Mouse (Mus musculus) liver, postnatal 0 days (tissue): ENCODE results near the gene Ppy. TPM values are rescaled to one million over a fixed set of nuclear protein-coding genes. Genes with fewer than 3 reads are reported as not detected.
A peak's percentile ranks its signal among the peaks of the same experiment; 100 is the strongest.

Experiments
- ATAC-seq: fragments of 200-750 bp; cut with Nextera tagmentation; 2 replicates; pipeline ENCODE4 v1.8.0; 2017; ENCODE audit warnings: mild to moderate bottlenecking, moderate library complexity
- DNase-seq: peaks from one replicate; pipeline ENCODE4 v3.0.0-alpha.2; 2016
- H3K27ac ChIP-seq: fragments of 300-500 bp; sonication (generic); 2 replicates; pipeline ENCODE4 v1.5.1; 2014; ENCODE audit warnings: antibody characterized with exemption, moderate library complexity, mild to moderate bottlenecking, low read depth
- H3K27me3 ChIP-seq: fragments of 300-500 bp; sonication (generic); 2 replicates; pipeline ENCODE4 v1.6.1; 2014; ENCODE audit warnings: low read length, control low read depth, mixed read lengths; ENCODE audit not compliant: insufficient read depth
- H3K36me3 ChIP-seq: fragments of 300-500 bp; sonication (generic); replicated peaks from 2 replicates; pipeline ENCODE4 v1.6.1; 2014; ENCODE audit warnings: mild to moderate bottlenecking, control low read depth, low read length, moderate library complexity, mixed read lengths; ENCODE audit not compliant: insufficient read depth
- H3K4me1 ChIP-seq: fragments of 300-500 bp; sonication (generic); 2 replicates; pipeline ENCODE4 v1.6.1; 2014; ENCODE audit warnings: antibody characterized with exemption, mild to moderate bottlenecking, control low read depth; ENCODE audit not compliant: insufficient read depth
- H3K4me2 ChIP-seq: fragments of 300-500 bp; sonication (generic); 2 replicates; pipeline ENCODE4 v1.6.1; 2014; ENCODE audit warnings: low read depth, mild to moderate bottlenecking, low read length, moderate library complexity, mixed read lengths
- H3K4me3 ChIP-seq: fragments of 300-500 bp; sonication (generic); 2 replicates; pipeline ENCODE4 v1.5.1; 2014; ENCODE audit warnings: low read depth, low read length
- H3K9ac ChIP-seq: fragments of 300-500 bp; sonication (generic); replicated peaks from 2 replicates; pipeline ENCODE4 v1.6.1; 2014; ENCODE audit warnings: mild to moderate bottlenecking, moderate library complexity
- H3K9me3 ChIP-seq: fragments of 300-500 bp; sonication (generic); 2 replicates; pipeline ENCODE4 v1.6.1; 2016; ENCODE audit warnings: mild to moderate bottlenecking, control low read depth, low read length, mixed read lengths
- CTCF ChIP-seq: sonication (generic); IDR thresholded peaks from 2 replicates; pipeline ENCODE4 v1.5.1; 2016; ENCODE audit warnings: antibody characterized with exemption, low read depth
- EP300 ChIP-seq: IDR thresholded peaks from 2 replicates; pipeline ENCODE4 v1.6.1; 2016; ENCODE audit warnings: antibody characterized with exemption, low read depth, mild to moderate bottlenecking
- WGBS: fragments of 180-500 bp; shearing (Covaris S2); extraction: QIAGEN DNeasy Blood & Tissue Kit; methylation state at CpG from one replicate; pipeline ENCODE4 v1.1.7; 2014; ENCODE audit not compliant: insufficient replicate concordance; 5-methylcytosine and 5-hydroxymethylcytosine counted together
- polyA plus RNA-seq: library from polyadenylated mRNA; unstranded; fragments of >200 nt; fragmentation: Nextera tagmentation; extraction: Ambion mirVana; gene quantifications from 2 replicates; pipeline ENCODE4 v1.2.1, GENCODE M21; 2015

The Ppy gene
- polyA plus RNA-seq, 1 experiment from 2014 or later: not detected

GRCm38 (mm10) chr11:102142355-102142754 lies 41.2 kb upstream of the Ppy start:
- no peaks in the 10 kb centered on the region for H3K9me3 ChIP-seq
- DNase-seq (peak; percentile 54), ATAC-seq (peak; percentile 80)
- peaks cover 8% of the 10 kb centered on the region for H3K4me1 ChIP-seq
- 60% methylated on average over 7 of the region's 7 CpGs for WGBS
- H3K27ac ChIP-seq: peak overlapping the region; percentile 91
- H3K4me3 ChIP-seq: 0 out of 2 replicates have a peak overlapping the region, but pooled peaks have one; percentile 3
- H3K9ac ChIP-seq: 0 out of 2 replicates have a peak overlapping the region, but pooled peaks have one; percentile 13
- TF ChIP-seq CTCF: no peak
- no peak; the same call in 1 of the 2 replicates for TF ChIP-seq EP300
- H3K4me2 ChIP-seq: peak overlapping the region; percentile 34
- H3K27me3 ChIP-seq: peaks cover 23% of the 10 kb centered on the region
- H3K36me3 ChIP-seq: no peaks in the 10 kb centered on the region

- Histone ChIP-seq H3K9me3 (no peaks in the 10 kb centered on the region), H3K4me2 (no peak overlapping the region), H3K9ac (no peak overlapping the region), H3K4me1 (peaks cover 3% of the 10 kb centered on the region), H3K4me3 (no peak overlapping the region), H3K36me3 (no peaks in the 10 kb centered on the region), H3K27me3 (peaks cover 7% of the 10 kb centered on the region; the same call in 1 of the 2 replicates), H3K27ac (no peak overlapping the region)
- peak; percentile 79 for DNase-seq
- WGBS: 3% methylated on average over 5 of the region's 5 CpGs
- ATAC-seq: no peak
- peak; percentile 91 for TF ChIP-seq CTCF
- TF ChIP-seq EP300: no peak
These were observed 39.4 kb upstream of the Ppy start for GRCm38 (mm10) chr11:102140508-102140907.

- Histone ChIP-seq H3K27ac (no peak overlapping the region), H3K9ac (peak overlapping the region; percentile 13; the same call in 1 of the 2 replicates), H3K4me1 (peaks cover 3% of the 10 kb centered on the region), H3K27me3 (peaks cover 15% of the 10 kb centered on the region; the same call in 1 of the 2 replicates), H3K4me2 (peak overlapping the region; percentile 57), H3K36me3 (no peaks in the 10 kb centered on the region), H3K4me3 (no peak overlapping the region), H3K9me3 (no peaks in the 10 kb centered on the region)
- WGBS: 0% methylated on average over 18 of the region's 18 CpGs
- peak; percentile 71 for DNase-seq
- no peak for TF ChIP-seq EP300
- peak; percentile 96 for TF ChIP-seq CTCF
- no peak for ATAC-seq
These were observed 37.3 kb upstream of the Ppy start for GRCm38 (mm10) chr11:102138447-102138740.

DNA sequence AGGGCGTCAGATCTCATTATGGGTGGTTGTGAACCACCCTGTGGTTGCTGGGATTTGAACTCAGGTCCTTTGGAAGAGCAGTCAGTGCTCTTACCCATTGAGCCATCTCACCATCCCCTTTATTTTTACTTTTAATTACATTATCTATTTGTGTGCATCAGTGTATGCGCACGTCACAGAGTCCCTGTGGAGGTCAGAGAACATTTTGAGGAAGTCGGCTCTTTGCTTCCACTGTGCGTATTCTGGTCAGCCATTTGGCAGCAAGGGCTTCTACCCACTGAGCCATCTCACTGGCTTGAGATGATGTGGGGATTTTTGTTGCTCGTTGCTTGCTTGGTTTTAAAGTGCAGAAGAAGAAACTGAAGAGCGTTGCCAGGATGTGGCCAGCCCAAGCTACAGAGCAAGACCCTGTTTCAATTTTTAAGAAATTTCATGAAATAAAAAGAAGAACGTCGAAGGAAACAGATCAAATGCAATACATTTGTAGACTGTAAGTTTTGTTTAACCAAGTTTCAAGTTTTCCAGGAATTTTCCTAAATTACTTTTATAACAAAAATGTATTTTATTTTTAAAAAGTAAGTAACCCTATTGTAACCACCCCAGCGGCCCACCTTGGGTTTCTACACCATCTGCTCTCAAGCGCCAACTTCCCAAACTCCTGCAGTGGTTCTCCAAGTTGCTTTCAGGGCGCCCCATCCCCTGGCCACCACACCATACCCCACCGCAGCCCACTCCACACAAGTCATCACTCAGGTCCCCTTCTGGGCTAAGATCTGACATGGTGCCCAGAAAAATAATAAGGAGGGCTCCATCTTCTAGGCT lies 36.7 kb upstream of the Ppy start:
- Histone ChIP-seq H3K36me3 (no peaks in the 10 kb centered on the region), H3K9ac (peak overlapping the region; percentile 13; the same call in 1 of the 2 replicates), H3K27ac (no peak overlapping the region), H3K4me2 (peak overlapping the region; percentile 57), H3K9me3 (no peaks in the 10 kb centered on the region), H3K4me1 (peaks cover 3% of the 10 kb centered on the region), H3K27me3 (peaks cover 15% of the 10 kb centered on the region; the same call in 1 of the 2 replicates), H3K4me3 (no peak overlapping the region)
- ATAC-seq (no peak), DNase-seq (no peak)
- WGBS: 36% methylated on average over 13 of the region's 13 CpGs
- no peak for TF ChIP-seq EP300
- TF ChIP-seq CTCF: 0 out of 2 replicates have a peak, but pooled peaks have one; percentile 6

DNA sequence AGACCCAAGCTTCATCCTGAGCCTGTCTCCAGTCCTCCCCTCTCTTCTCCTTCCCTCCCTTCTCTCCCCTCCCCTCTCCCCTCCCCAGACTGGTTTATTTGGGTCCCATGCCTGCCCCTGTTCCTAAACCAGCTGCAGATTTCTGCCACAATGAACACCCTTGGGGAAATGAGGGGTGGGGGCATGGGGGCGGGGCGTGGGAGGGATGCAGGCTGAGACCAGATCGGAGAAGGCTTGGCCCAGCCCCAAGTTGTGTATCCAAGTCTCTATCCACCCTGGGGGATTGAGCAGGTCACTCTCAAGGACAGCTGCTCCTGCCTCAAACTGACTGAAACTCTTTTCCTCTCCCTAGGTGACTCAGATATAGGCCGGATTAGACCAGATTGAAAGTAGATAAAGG lies 33.4 kb upstream of the Ppy start:
- Histone ChIP-seq H3K27me3 (peaks cover 15% of the 10 kb centered on the region; the same call in 1 of the 2 replicates), H3K4me3 (no peak overlapping the region), H3K9me3 (no peaks in the 10 kb centered on the region), H3K4me1 (peaks cover 8% of the 10 kb centered on the region), H3K36me3 (no peaks in the 10 kb centered on the region), H3K4me2 (no peak overlapping the region), H3K27ac (no peak overlapping the region), H3K9ac (no peak overlapping the region)
- ATAC-seq (no peak), DNase-seq (no peak)
- WGBS: 23% methylated on average over 4 of the region's 4 CpGs
- no peak for TF ChIP-seq CTCF
- no peak for TF ChIP-seq EP300

GRCm38 (mm10) chr11:102117386-102117785 lies 16.3 kb upstream of the Ppy start:
- Histone ChIP-seq H3K36me3 (no peaks in the 10 kb centered on the region), H3K27me3 (peaks cover 10% of the 10 kb centered on the region; the same call in 1 of the 2 replicates), H3K4me1 (no peaks in the 10 kb centered on the region), H3K4me2 (no peak overlapping the region), H3K4me3 (no peak overlapping the region), H3K27ac (no peak overlapping the region), H3K9ac (no peak overlapping the region), H3K9me3 (no peaks in the 10 kb centered on the region)
- 66% methylated on average over 6 of the region's 6 CpGs for WGBS
- ATAC-seq (no peak; the same call in 1 of the 2 replicates), DNase-seq (no peak)
- TF ChIP-seq EP300 (no peak), CTCF (no peak)
